Mouse (Mus musculus) heart, adult 2 months (tissue): ENCODE measurements around the gene Cd320. TPM values are rescaled to one million over a fixed set of nuclear protein-coding genes. Genes with fewer than 3 reads are reported as not detected.
"Not testable (repeated sequence)": the region's sequence is repeated elsewhere in the genome, so short reads cannot be mapped to it uniquely, and the experiment has no call there.

Source experiments
- DNase-seq, 2 experiments: peaks; one replicate each; pipeline ENCODE4 v3.0.0; 2021
- H3K27ac ChIP-seq: fragments of 200-600 bp; 2 replicates; pipeline ENCODE4 v1.8.1; 2022
- H3K27me3 ChIP-seq: fragments of 200-500 bp; 2 replicates; pipeline ENCODE4 v1.6.1; 2012; ENCODE audit warnings: mild to moderate bottlenecking, low read length, inconsistent platforms, mixed read lengths; ENCODE audit not compliant: control insufficient read depth, insufficient read depth
- H3K36me3 ChIP-seq: fragments of 200-500 bp; 2 replicates; pipeline ENCODE4 v1.6.1; 2012; ENCODE audit warnings: low read length, inconsistent platforms; ENCODE audit not compliant: control insufficient read depth, insufficient read depth
- H3K4me1 ChIP-seq: fragments of 200-500 bp; 2 replicates; pipeline ENCODE4 v1.6.1; 2011; ENCODE audit warnings: low read length; ENCODE audit not compliant: control insufficient read depth, insufficient read depth
- H3K4me3 ChIP-seq: fragments of 200-600 bp; 2 replicates; pipeline ENCODE4 v1.8.1; 2022
- H3K79me2 ChIP-seq: fragments of 200-500 bp; replicated peaks from 2 replicates; pipeline ENCODE4 v1.6.1; 2012; ENCODE audit warnings: mild to moderate bottlenecking, inconsistent platforms, low read length, moderate library complexity, mixed read lengths; ENCODE audit not compliant: control insufficient read depth, insufficient read depth
- H3K9ac ChIP-seq: fragments of 200-500 bp; 2 replicates; pipeline ENCODE4 v1.6.1; 2012; ENCODE audit warnings: low read depth, mild to moderate bottlenecking, control low read depth, inconsistent platforms, low read length, mixed read lengths
- CTCF ChIP-seq: fragments of 200-600 bp; IDR thresholded peaks from 2 replicates; pipeline ENCODE4 v1.8.1; 2022; ENCODE audit warnings: antibody characterized with exemption, mild to moderate bottlenecking, moderate library complexity
- EP300 ChIP-seq: fragments of 200-500 bp; IDR thresholded peaks from 2 replicates; pipeline ENCODE4 v1.6.1; 2011; ENCODE audit warnings: low read depth, low read length, control low read depth; ENCODE audit not compliant: insufficient read depth
- POLR2A ChIP-seq: fragments of 200-500 bp; IDR thresholded peaks from 2 replicates; pipeline ENCODE4 v1.6.1; 2011; ENCODE audit warnings: mild to moderate bottlenecking, low read depth, low read length, control low read depth; ENCODE audit not compliant: insufficient read depth
- WGBS: fragments of 180-500 bp; shearing (Covaris S2); methylation state at CpG from one replicate; pipeline ENCODE4 v1.1.7; 2018; 5-methylcytosine and 5-hydroxymethylcytosine counted together
- intact Hi-C: fragments of 180-260 bp; cut with DNase I; formaldehyde crosslinking; loops from one replicate; pipeline ENCODE4 v1.15.1; 2025
- polyA plus RNA-seq: library from polyadenylated mRNA; depleted of rRNA; stranded (reverse); fragments of >200 nt; gene quantifications from 2 replicates; pipeline ENCODE4 v1.2.3, GENCODE M21; 2012
- total RNA-seq, 2 experiments: library from RNA; stranded (reverse); gene quantifications; 2 replicates each; pipeline ENCODE4 v1.2.3; 2021

The Cd320 gene
- total and polyA plus RNA-seq, 3 experiments: 27.8 to 36.1 (median 34.3) TPM

- no peaks in the 10 kb centered on the region for H3K79me2 ChIP-seq
- no peaks in the 10 kb centered on the region for H3K27me3 ChIP-seq
- H3K27ac ChIP-seq: no peak within 1 kb of the TSS
- peak within 1 kb of the TSS; percentile 53 for H3K9ac ChIP-seq
- H3K4me1 ChIP-seq: no peaks in the 10 kb centered on the region
- peak within 1 kb of the TSS; percentile 61 for H3K4me3 ChIP-seq
- WGBS: 1% methylated on average over 49 of the region's 49 CpGs
- intact Hi-C loops: no loop called here
- peak; percentile 98 to 100 for DNase-seq
- TF ChIP-seq CTCF (peak; percentile 88), POLR2A (no peak), EP300 (peak; percentile 56; the same call in 1 of the 2 replicates)
- H3K36me3 ChIP-seq: no peaks in the 10 kb centered on the region
These were observed 47.7 kb downstream of the Cd320 start, which contains the start of gene Kifc1 for GRCm38 (mm10) chr17:33890533-33891059. Gene Kifc1, minus strand, starts transcription at chr17:33890661.

- no peak overlapping the region for H3K9ac ChIP-seq
- no peaks in the 10 kb centered on the region for H3K4me1 ChIP-seq
- H3K79me2 ChIP-seq: no peaks in the 10 kb centered on the region
- TF ChIP-seq CTCF (no peak), EP300 (no peak), POLR2A (no peak)
- H3K4me3 ChIP-seq: no peak overlapping the region
- no peaks in the 10 kb centered on the region for H3K36me3 ChIP-seq
- DNase-seq: no peak
- WGBS: 48% methylated on average over 2 of the region's 2 CpGs
- H3K27me3 ChIP-seq: no peaks in the 10 kb centered on the region
- intact Hi-C loops: no loop called here
- H3K27ac ChIP-seq: no peak overlapping the region
These were observed 48.5 kb downstream of the Cd320 start for GRCm38 (mm10) chr17:33891357-33891756.

GRCm38 (mm10) chr17:33891892-33892291, 49.0 kb downstream of the Cd320 start:
- intact Hi-C loops, H3K27ac ChIP-seq, H3K9ac ChIP-seq, H3K4me1 ChIP-seq, DNase-seq, H3K4me3 ChIP-seq, H3K79me2 ChIP-seq, H3K36me3 ChIP-seq, H3K27me3 ChIP-seq: not testable (repeated sequence)
- 64% methylated on average over 6 of the region's 6 CpGs for WGBS
- TF ChIP-seq CTCF: peak; percentile 52

GRCm38 (mm10) chr17:33892429-33892828, 49.5 kb downstream of the Cd320 start:
- Histone ChIP-seq H3K4me3 (no peak overlapping the region), H3K9ac (no peak overlapping the region), H3K27ac (no peak overlapping the region), H3K4me1 (no peaks in the 10 kb centered on the region), H3K27me3 (no peaks in the 10 kb centered on the region), H3K79me2 (no peaks in the 10 kb centered on the region), H3K36me3 (no peaks in the 10 kb centered on the region)
- intact Hi-C loops: no loop called here
- 38% methylated on average over 7 of the region's 7 CpGs for WGBS
- no peak for DNase-seq
- TF ChIP-seq EP300: no peak
- no peak for TF ChIP-seq POLR2A
- no peak for TF ChIP-seq CTCF

- H3K9ac ChIP-seq, H3K27me3 ChIP-seq, H3K4me3 ChIP-seq, DNase-seq, H3K79me2 ChIP-seq, H3K36me3 ChIP-seq, H3K27ac ChIP-seq, intact Hi-C loops, H3K4me1 ChIP-seq: not testable (repeated sequence)
- 81% methylated on average over 4 of the region's 4 CpGs for WGBS
These were observed 50.1 kb downstream of the Cd320 start for GRCm38 (mm10) chr17:33893011-33893410.

- H3K36me3 ChIP-seq: no peaks in the 10 kb centered on the region
- no peaks in the 10 kb centered on the region for H3K27me3 ChIP-seq
- H3K4me1 ChIP-seq: no peaks in the 10 kb centered on the region; the same call in 1 of the 2 replicates
- no peak overlapping the region for H3K4me3 ChIP-seq
- no peak for DNase-seq
- H3K79me2 ChIP-seq: no peaks in the 10 kb centered on the region
- intact Hi-C loops: loop anchor here (2.0 to 5.0 kb wide), 2 partner anchors 24 to 85 kb away; no protein-coding TSS in a partner anchor
- WGBS: 38% methylated on average over 6 of the region's 6 CpGs
- no peak overlapping the region for H3K27ac ChIP-seq
- TF ChIP-seq CTCF (peak; percentile 75), POLR2A (no peak), EP300 (0 out of 2 replicates have a peak, but pooled peaks have one; percentile 22)
- H3K9ac ChIP-seq: no peak overlapping the region
These were observed 54.4 kb downstream of the Cd320 start for GRCm38 (mm10) chr17:33897114-33897794.

GRCm38 (mm10) chr17:33898193-33898592, 55.3 kb downstream of the Cd320 start:
- H3K4me3 ChIP-seq, H3K79me2 ChIP-seq, H3K27ac ChIP-seq, H3K4me1 ChIP-seq, DNase-seq, H3K27me3 ChIP-seq, H3K9ac ChIP-seq, H3K36me3 ChIP-seq: not testable (repeated sequence)
- 67% methylated on average over 4 of the region's 4 CpGs for WGBS
- intact Hi-C loops: loop anchor here (5.0 kb wide), 1 partner anchor 84 kb away; no protein-coding TSS in a partner anchor
